Mouse (Mus musculus) left cerebral cortex, adult 8-10 months (tissue): ENCODE data around the gene Ina. TPM values are rescaled to one million over a fixed set of nuclear protein-coding genes. Genes with fewer than 3 reads are reported as not detected.
"Not testable (repeated sequence)": the region's sequence is repeated elsewhere in the genome, so short reads cannot be mapped to it uniquely, and the experiment has no call there.

Experiments used
- DNase-seq, 2 experiments: peaks; one replicate each; pipeline ENCODE4 v3.0.0; 2022; ENCODE audit warnings: low spot score in 2 of 2
- total RNA-seq, 4 experiments: library from RNA; stranded (reverse); gene quantifications; 2 replicates each; pipeline ENCODE4 v1.2.4; 2022

Ina gene
- 100 to 1,000 TPM; 175 to 187 (median 178) TPM for total RNA-seq

DNA sequence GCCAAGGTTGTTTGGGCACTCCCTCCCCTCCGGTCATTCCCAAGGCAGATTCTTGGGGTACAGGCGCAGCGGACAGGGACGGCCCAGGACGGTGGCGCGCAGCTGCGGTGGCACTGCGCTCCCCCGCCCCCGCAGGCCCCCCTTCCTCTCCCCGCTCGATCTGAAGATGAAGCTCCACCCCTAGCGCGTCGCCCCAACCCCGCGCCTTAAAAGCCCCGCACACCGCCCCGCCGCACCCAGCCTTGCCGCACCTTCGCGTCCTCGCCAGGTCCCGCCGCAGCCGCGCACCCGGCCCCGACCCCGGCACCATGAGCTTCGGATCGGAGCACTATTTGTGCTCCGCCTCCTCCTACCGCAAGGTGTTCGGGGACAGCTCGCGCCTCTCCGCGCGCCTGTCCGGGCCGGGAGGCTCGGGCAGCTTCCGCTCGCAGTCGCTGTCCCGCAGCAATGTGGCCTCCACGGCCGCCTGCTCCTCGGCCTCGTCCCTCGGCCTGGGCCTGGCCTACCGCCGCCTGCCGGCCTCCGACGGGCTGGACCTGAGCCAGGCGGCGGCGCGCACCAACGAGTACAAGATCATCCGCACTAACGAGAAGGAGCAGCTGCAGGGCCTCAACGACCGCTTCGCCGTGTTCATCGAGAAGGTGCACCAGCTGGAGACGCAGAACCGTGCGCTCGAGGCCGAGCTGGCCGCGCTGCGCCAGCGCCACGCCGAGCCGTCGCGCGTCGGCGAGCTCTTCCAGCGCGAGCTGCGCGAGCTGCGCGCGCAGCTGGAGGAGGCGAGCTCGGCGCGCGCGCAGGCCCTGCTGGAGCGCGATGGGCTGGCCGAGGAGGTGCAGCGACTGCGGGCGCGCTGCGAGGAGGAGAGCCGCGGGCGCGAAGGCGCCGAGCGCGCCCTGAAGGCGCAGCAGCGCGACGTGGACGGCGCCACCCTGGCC is at the start of gene Ina, which contains the start of gene Nt5c2:
Ina (plus strand) TSS at position 252 of the 935 bp plus-strand sequence.
Nt5c2 (minus strand) TSS at position 707 of the 935 bp plus-strand sequence.
- peak; percentile 62 to 74 for DNase-seq

DNA sequence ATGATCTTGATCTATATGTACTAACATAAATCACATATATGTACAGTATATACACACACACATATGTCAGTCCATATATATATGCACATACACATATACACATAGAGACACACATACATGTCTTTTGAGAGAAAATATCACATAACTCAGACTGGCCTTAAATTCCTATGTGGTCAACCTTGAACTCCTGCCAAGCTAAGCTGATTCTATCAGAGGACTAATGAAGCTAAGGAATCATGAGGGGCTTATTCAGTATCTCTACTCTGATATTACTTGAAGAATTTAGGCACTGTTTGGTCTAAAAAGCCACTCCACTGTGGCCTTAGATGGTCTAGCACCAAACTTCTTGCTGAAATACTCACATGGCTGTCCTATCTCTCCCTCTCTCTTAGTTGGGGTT is 49.0 kb upstream of the Ina start:
- no peak for DNase-seq

- no peak for DNase-seq
These were observed 48.2 kb upstream of the Ina start for GRCm38 (mm10) chr19:46966330-46966729.

GRCm38 (mm10) chr19:46967861-46968260 is 46.6 kb upstream of the Ina start:
- DNase-seq: no peak

DNA sequence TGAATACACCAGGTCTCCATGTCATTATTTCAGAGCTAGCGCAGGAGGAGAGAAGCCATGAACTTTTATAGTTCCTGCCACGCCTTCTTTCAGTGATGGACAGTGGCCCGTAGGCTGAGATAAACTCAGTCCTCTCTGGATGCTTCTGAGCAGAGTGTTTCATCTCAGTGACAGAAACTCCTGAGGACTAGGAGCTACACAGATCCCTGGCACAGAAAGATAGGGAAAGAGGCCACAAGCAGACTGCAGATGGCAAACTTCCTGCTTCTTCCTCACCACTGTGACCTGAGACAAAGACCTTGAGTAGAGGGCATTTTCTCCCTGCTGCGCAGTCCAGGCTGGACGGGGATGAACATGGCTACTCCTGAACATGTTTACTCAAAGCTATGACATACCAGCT is 45.7 kb upstream of the Ina start:
- DNase-seq: no peak

DNA sequence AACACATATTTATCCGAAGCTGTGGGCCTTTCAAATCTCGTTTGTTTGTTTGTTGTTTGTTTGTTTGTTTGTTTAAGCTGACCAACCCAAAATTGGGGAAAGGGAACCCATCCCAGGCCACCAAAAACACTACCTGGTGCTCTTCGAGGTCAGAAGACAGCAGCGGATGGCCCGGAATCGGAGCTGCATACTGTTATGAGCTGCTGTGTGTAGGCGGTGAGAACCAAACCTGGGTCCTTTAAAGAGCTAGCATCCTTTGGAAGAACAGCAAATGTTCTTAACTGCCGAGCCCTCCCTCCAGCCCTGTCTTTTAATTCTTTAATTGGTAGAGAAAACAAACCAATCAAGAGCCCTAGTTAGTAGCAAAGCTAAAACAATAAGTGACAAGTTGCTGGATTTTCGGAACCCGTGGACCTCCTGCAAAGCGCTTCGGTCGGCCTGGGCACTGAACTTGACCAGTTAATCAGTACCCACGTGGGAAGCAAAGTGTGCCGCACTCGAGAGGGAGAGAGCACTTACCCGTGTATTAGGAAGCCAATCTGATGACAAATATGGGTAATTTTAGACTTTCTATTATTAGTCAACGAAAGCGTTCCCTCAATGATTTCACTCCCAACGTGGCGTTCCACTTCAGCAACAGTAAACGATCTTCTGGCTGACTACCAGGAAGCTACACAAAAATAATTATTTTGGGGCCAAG is 45.1 kb upstream of the Ina start:
- no peak for DNase-seq

- DNase-seq: no peak
These were observed 44.3 kb upstream of the Ina start for GRCm38 (mm10) chr19:46970121-46970729.

GRCm38 (mm10) chr19:46971051-46971689 is 43.3 kb upstream of the Ina start:
- DNase-seq: no peak

GRCm38 (mm10) chr19:46971712-46972111 is 42.8 kb upstream of the Ina start:
- no peak for DNase-seq

DNA sequence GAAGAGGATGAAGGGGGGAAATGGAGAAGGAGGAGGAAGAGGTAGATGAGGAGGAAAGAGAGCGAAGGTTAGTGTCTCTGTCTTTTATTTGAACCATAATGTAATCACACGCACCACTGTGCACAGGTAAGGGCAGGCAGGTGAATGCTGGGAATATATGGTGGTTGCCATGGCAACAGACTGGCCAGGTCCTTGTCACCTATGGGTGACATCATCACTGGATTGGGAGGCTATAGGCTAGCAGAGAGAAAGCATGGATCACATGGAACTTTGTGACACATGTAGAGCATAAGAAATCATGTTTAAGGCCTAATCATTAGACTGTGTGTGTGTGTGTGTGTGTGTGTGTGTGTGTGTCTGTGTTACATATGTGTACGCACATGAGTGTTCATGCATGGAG is 42.3 kb upstream of the Ina start:
- DNase-seq: no peak

DNA sequence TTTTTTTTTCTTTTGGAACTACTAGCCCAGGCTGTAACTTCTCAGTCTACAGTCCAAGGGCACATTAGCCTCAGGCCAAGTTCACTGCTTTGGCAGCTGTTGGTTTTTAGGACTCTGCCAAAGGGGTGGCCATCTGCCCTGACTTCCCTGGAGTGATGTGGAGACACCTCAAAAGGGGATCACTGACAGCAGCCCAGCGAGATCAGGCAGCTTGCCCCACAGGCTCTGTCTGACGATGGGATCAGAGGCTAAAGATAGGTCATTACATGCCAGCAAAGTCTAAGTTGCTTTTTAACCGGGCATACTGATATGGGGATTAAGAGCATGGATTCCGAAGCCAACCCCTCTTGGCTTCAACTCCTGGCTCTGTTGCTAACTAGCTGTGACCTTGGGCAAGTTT is 38.9 kb upstream of the Ina start:
- DNase-seq: no peak

- DNase-seq: no peak
These were observed 38.5 kb upstream of the Ina start for GRCm38 (mm10) chr19:46975997-46976396.

GRCm38 (mm10) chr19:46976743-46977142 is 37.8 kb upstream of the Ina start:
- DNase-seq: no peak

GRCm38 (mm10) chr19:46977460-46977859 is 37.0 kb upstream of the Ina start:
- no peak for DNase-seq

DNA sequence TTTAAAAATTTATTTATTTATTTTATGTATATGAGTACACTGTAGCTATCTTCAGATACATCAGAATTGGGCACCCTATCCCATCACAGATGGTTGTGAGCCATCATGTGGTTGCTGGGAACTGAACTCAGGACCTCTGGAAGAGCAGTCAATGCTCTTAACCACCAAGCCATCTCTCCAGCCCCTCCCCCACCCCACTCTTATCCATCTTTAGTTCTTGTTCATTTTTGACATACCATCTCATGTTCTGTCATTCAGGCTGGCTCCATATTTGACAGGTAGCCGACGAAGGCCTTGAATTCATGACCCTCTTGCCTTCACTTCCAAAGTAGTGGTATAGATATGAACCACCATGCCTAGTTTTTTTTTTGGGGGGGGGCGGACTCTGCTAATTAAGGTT is 36.4 kb upstream of the Ina start:
- DNase-seq: not testable (repeated sequence)

- no peak for DNase-seq
These were observed 35.3 kb upstream of the Ina start for GRCm38 (mm10) chr19:46978920-46979780.

GRCm38 (mm10) chr19:46979781-46980105 is 34.8 kb upstream of the Ina start:
- no peak for DNase-seq

DNA sequence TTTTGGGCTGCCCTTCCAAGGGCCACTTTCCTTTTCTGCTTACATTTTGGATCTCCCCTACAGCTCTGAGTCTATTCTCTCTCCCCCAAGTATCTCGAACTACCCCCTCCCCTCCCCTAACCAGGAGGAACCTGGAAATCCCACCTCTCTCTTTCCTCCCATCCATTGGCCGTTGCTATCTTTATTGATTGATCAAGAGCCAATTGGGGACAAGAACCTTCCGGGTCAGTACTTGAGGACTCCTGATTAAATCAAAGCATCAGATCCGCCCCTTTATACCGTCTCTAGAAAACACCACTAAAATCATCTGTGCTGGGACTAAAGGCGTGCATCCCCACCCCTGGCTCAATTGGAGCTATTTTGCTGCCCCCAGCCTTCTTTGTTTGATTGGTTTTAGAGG is 33.0 kb upstream of the Ina start:
- DNase-seq: no peak

DNA sequence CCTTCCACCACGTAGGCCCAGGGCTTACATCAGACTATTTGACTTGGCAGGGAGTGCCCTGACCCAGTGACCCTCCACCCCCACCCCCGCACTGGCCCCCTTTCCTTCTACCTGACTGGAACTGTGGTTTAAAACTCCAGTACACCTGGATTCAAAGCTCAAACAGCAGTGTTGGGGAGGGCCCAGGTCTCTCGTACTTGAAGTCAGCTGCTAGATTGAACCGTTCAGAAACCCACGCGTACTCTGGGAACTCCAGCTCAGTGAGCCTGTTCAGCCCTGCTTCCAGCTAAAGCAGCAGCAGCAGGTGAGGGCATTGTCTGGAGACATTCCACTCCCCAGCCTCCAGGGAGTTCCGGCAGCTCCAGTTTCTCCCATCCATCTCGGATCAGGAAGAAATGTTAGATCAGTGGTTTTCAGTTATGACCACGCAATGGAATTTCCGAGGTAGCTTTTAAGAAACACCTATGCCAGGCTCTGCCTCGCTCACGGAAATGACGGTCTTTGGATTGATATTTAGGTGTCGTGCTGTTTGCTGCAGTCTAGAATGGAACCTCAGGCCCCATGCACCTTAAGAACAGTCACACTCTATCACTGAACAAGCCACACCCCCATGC is 31.0 kb upstream of the Ina start:
- DNase-seq: no peak

- DNase-seq: no peak
These were observed 30.5 kb upstream of the Ina start for GRCm38 (mm10) chr19:46983966-46984380.
